Mouse (Mus musculus): ENCODE results near the gene Dido1. TPM values are rescaled to one million over a fixed set of nuclear protein-coding genes. Genes with fewer than 3 reads are reported as not detected.
A peak's percentile ranks its signal among the peaks of the same experiment; 100 is the strongest.

The Dido1 gene
- polyA plus RNA-seq, 1 experiment from 2014 or later, result 21.8 TPM

- H3K27me3 ChIP-seq, result no peaks in the 10 kb centered on the region
- no peak overlapping the region; the same call in 1 of the 2 replicates for H3K9ac ChIP-seq
- no peak overlapping the region for H3K4me3 ChIP-seq
- H3K4me2 ChIP-seq, result no peak overlapping the region
- 96% methylated on average over 5 of the region's 5 CpGs for WGBS
- peaks cover 33% of the 10 kb centered on the region for H3K36me3 ChIP-seq
- no peak for ATAC-seq (ENCODE audit: low read depth)
- peaks cover 37% of the 10 kb centered on the region for H3K4me1 ChIP-seq (replicated peaks)
- H3K27ac ChIP-seq (replicated peaks), result no peak overlapping the region
- no peaks in the 10 kb centered on the region for H3K9me3 ChIP-seq
Measured at GRCm38 (mm10) chr2:180712037-180712689, 2.4 kb upstream of the Dido1 start.

GRCm38 (mm10) chr2:180711527-180711926, 1.7 kb upstream of the Dido1 start:
- peaks cover 27% of the 10 kb centered on the region for H3K36me3 ChIP-seq
- H3K27ac ChIP-seq (replicated peaks), result no peak overlapping the region
- H3K27me3 ChIP-seq, result no peaks in the 10 kb centered on the region
- H3K4me3 ChIP-seq, result peak overlapping the region; percentile 98
- H3K9ac ChIP-seq, result peak overlapping the region; percentile 98
- H3K9me3 ChIP-seq, result no peaks in the 10 kb centered on the region
- 50% methylated on average over 4 of the region's 4 CpGs for WGBS
- H3K4me2 ChIP-seq, result peak overlapping the region; percentile 89
- peaks cover 38% of the 10 kb centered on the region for H3K4me1 ChIP-seq (replicated peaks)
- ATAC-seq (ENCODE audit: low read depth), result no peak

- H3K36me3 ChIP-seq, result peaks cover 21% of the 10 kb centered on the region
- peak; percentile 60 for ATAC-seq (ENCODE audit: low read depth)
- H3K27ac ChIP-seq (replicated peaks), result peak overlapping the region; percentile 85
- H3K4me3 ChIP-seq, result peak overlapping the region; percentile 98
- H3K9me3 ChIP-seq, result no peaks in the 10 kb centered on the region
- no peaks in the 10 kb centered on the region for H3K27me3 ChIP-seq
- H3K4me2 ChIP-seq, result peak overlapping the region; percentile 89
- H3K4me1 ChIP-seq (replicated peaks), result peaks cover 38% of the 10 kb centered on the region
- peak overlapping the region; percentile 98 for H3K9ac ChIP-seq
- 2% methylated on average over 64 of the region's 64 CpGs for WGBS
Measured at GRCm38 (mm10) chr2:180710276-180711155, 717 bp upstream of the Dido1 start.

GRCm38 (mm10) chr2:180709023-180709922, 526 bp downstream of the Dido1 start:
- Histone ChIP-seq H3K27me3 (no peaks in the 10 kb centered on the region), H3K4me3 (peak overlapping the region; percentile 98), H3K36me3 (peaks cover 12% of the 10 kb centered on the region), H3K27ac (replicated peaks) (peak overlapping the region; percentile 86), H3K4me2 (peak overlapping the region; percentile 93), H3K9ac (peak overlapping the region; percentile 91), H3K4me1 (replicated peaks) (peaks cover 44% of the 10 kb centered on the region), H3K9me3 (no peaks in the 10 kb centered on the region)
- ATAC-seq (ENCODE audit: low read depth), result peak; percentile 73
- WGBS, result under 1% methylated on average over 39 of the region's 39 CpGs

- Histone ChIP-seq H3K9ac (no peak overlapping the region), H3K27ac (replicated peaks) (no peak overlapping the region), H3K36me3 (no peaks in the 10 kb centered on the region), H3K4me1 (replicated peaks) (peaks cover 44% of the 10 kb centered on the region), H3K4me2 (no peak overlapping the region), H3K9me3 (no peaks in the 10 kb centered on the region), H3K27me3 (no peaks in the 10 kb centered on the region), H3K4me3 (no peak overlapping the region)
- WGBS, result 95% methylated on average over 5 of the region's 5 CpGs
- no peak for ATAC-seq (ENCODE audit: low read depth)
Measured at GRCm38 (mm10) chr2:180705975-180706374, 3.8 kb downstream of the Dido1 start.

GRCm38 (mm10) chr2:180705066-180705465, 4.7 kb downstream of the Dido1 start:
- 79% methylated on average over 3 of the region's 3 CpGs for WGBS

GRCm38 (mm10) chr2:180704591-180704990, 5.2 kb downstream of the Dido1 start:
- Histone ChIP-seq H3K27ac (replicated peaks) (no peak overlapping the region), H3K36me3 (no peaks in the 10 kb centered on the region), H3K9ac (no peak overlapping the region), H3K4me2 (no peak overlapping the region), H3K9me3 (no peaks in the 10 kb centered on the region), H3K4me1 (replicated peaks) (peaks cover 53% of the 10 kb centered on the region), H3K27me3 (no peaks in the 10 kb centered on the region), H3K4me3 (no peak overlapping the region)
- ATAC-seq (ENCODE audit: low read depth), result no peak
- WGBS, result 91% methylated on average over 8 of the region's 8 CpGs

More at GRCm38 (mm10) chr2:180705066-180705465, 4.7 kb downstream of the Dido1 start:
- no peak overlapping the region for H3K27ac ChIP-seq (replicated peaks)
- H3K36me3 ChIP-seq, result no peaks in the 10 kb centered on the region
- no peak overlapping the region for H3K4me3 ChIP-seq
- H3K9ac ChIP-seq, result no peak overlapping the region
- no peaks in the 10 kb centered on the region for H3K9me3 ChIP-seq
- H3K4me2 ChIP-seq, result no peak overlapping the region
- no peaks in the 10 kb centered on the region for H3K27me3 ChIP-seq
- no peak for ATAC-seq (ENCODE audit: low read depth)
- peaks cover 49% of the 10 kb centered on the region for H3K4me1 ChIP-seq (replicated peaks)

GRCm38 (mm10) chr2:180703645-180704359, 6.0 kb downstream of the Dido1 start:
- Histone ChIP-seq H3K27ac (replicated peaks) (no peak overlapping the region), H3K27me3 (no peaks in the 10 kb centered on the region), H3K4me2 (no peak overlapping the region), H3K4me1 (replicated peaks) (peaks cover 58% of the 10 kb centered on the region), H3K9ac (no peak overlapping the region), H3K4me3 (no peak overlapping the region), H3K36me3 (no peaks in the 10 kb centered on the region), H3K9me3 (no peaks in the 10 kb centered on the region)
- WGBS, result 67% methylated on average over 3 of the region's 3 CpGs
- no peak for ATAC-seq (ENCODE audit: low read depth)

- Histone ChIP-seq H3K27me3 (no peaks in the 10 kb centered on the region), H3K27ac (replicated peaks) (peak overlapping the region; percentile 96), H3K9me3 (no peaks in the 10 kb centered on the region), H3K36me3 (no peaks in the 10 kb centered on the region), H3K9ac (no peak overlapping the region), H3K4me3 (no peak overlapping the region), H3K4me1 (replicated peaks) (peaks cover 54% of the 10 kb centered on the region), H3K4me2 (no peak overlapping the region; the same call in 1 of the 2 replicates)
- no peak for ATAC-seq (ENCODE audit: low read depth)
- 81% methylated on average over 5 of the region's 5 CpGs for WGBS
Measured at GRCm38 (mm10) chr2:180703175-180703574, 6.6 kb downstream of the Dido1 start.

GRCm38 (mm10) chr2:180702701-180703149, 7.1 kb downstream of the Dido1 start:
- H3K4me2 ChIP-seq, result peak overlapping the region; percentile 97
- peaks cover 49% of the 10 kb centered on the region for H3K4me1 ChIP-seq (replicated peaks)
- H3K9me3 ChIP-seq, result no peaks in the 10 kb centered on the region
- 0 out of 2 replicates have a peak, but pooled peaks have one; percentile 9 for ATAC-seq (ENCODE audit: low read depth)
- H3K9ac ChIP-seq, result peak overlapping the region; percentile 99
- H3K4me3 ChIP-seq, result peak overlapping the region; percentile 93
- 35% methylated on average over 4 of the region's 4 CpGs for WGBS
- no peaks in the 10 kb centered on the region for H3K36me3 ChIP-seq
- no peaks in the 10 kb centered on the region for H3K27me3 ChIP-seq
- peak overlapping the region; percentile 96 for H3K27ac ChIP-seq (replicated peaks)
